Mouse (Mus musculus) small intestine, adult 2 months (tissue): ENCODE data around the gene Rnf24.

Experiments
- CTCF ChIP-seq: fragments of 200-500 bp; IDR thresholded peaks from 2 replicates; pipeline ENCODE4 v1.5.1; 2012; ENCODE audit warnings: low read depth, mild to moderate bottlenecking, control low read depth, inconsistent platforms, low read length, moderate library complexity, mixed read lengths; ENCODE audit not compliant: insufficient replicate concordance, insufficient read length; ENCODE audit errors: extremely low read depth
- POLR2A ChIP-seq: fragments of 200-500 bp; IDR thresholded peaks from 2 replicates; pipeline ENCODE4 v1.6.1; 2012; ENCODE audit warnings: low read depth, mild to moderate bottlenecking, control low read depth, inconsistent platforms, low read length, moderate library complexity

GRCm38 (mm10) chr2:131328981-131329380, 23.7 kb downstream of the Rnf24 start:
- no peak for TF ChIP-seq POLR2A
- TF ChIP-seq CTCF = no peak
